Mouse (Mus musculus): ENCODE measurements around the gene Cyp27b1. TPM values are rescaled to one million over a fixed set of nuclear protein-coding genes. Genes with fewer than 3 reads are reported as not detected.
A peak's percentile ranks its signal among the peaks of the same experiment; 100 is the strongest.

Gene Cyp27b1
- polyA plus RNA-seq, 1 experiment from 2014 or later: 0.11 TPM

DNA sequence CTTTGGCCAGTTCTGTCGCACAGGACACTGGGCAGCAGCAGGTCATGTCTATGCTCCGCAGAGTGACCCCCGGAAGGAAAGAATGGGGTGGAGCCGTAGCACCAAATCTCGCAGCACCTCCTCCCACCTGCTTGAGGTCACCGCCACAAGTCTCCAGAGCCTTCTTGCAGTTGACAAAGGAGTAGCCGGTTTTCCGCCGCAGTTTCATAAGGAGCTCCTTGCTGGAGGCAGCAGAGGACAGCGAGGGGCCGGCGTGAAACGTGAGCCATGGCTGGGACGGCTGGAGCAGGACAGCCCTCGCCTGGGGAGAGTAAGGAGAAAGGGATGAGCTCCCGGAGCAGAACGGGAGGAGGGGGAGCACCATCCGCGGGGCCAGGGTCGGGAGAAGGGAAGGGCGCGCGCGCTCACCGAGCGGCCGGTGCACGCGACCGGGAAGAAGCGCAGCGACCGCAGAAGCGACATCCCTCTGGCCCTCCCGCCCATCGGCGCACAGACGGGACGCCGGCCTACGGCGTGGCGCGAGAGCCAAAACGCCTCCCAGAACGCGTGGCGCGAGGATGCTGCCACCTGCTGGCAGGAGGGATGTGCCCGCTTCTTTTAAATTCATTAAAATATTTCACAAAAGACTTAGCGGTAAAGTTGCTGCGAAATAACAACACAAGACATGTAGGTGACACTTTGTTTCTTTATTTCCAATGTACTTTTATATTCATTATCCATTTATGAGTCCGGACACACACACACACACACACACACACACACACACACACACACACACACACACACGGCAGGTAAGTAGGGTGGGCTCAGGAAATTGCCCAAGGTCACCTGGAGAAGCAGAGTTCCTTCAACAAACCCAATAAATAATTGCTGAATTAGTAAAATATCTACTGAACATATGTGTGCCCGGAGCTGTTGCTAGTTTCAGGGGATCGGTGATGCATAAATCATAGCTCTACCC lies 17.4 kb upstream of the Cyp27b1 start, which contains the start of gene Tsfm:
Gene Tsfm (minus strand): TSS at position 505 of the 961 bp plus-strand sequence.
- H3K36me3 ChIP-seq (ENCODE audit: control insufficient read depth, insufficient read depth, low read length): peaks cover 2% of the 10 kb centered on the region
- H3K9ac ChIP-seq (ENCODE audit: low read depth, low read length): peak within 1 kb of the TSS; percentile 96
- ATAC-seq: peak; percentile 94
- WGBS: 6% methylated on average over 56 of the region's 56 CpGs
- peak within 1 kb of the TSS; percentile 94 for H3K4me3 ChIP-seq (ENCODE audit: low read length)
- no peaks in the 10 kb centered on the region for H3K27me3 ChIP-seq (replicated peaks; ENCODE audit: control insufficient read depth, insufficient read depth, low read length)
- peak within 1 kb of the TSS; percentile 89 for H3K4me2 ChIP-seq (ENCODE audit: low read depth, low read length)
- peaks cover 5% of the 10 kb centered on the region; the same call in 1 of the 2 replicates for H3K4me1 ChIP-seq (ENCODE audit: control insufficient read depth, insufficient read depth, low read length)
- H3K9me3 ChIP-seq (ENCODE audit: control insufficient read depth, low read length): no peaks in the 10 kb centered on the region
- peak within 1 kb of the TSS; percentile 74 for H3K27ac ChIP-seq (ENCODE audit: low read length)

DNA sequence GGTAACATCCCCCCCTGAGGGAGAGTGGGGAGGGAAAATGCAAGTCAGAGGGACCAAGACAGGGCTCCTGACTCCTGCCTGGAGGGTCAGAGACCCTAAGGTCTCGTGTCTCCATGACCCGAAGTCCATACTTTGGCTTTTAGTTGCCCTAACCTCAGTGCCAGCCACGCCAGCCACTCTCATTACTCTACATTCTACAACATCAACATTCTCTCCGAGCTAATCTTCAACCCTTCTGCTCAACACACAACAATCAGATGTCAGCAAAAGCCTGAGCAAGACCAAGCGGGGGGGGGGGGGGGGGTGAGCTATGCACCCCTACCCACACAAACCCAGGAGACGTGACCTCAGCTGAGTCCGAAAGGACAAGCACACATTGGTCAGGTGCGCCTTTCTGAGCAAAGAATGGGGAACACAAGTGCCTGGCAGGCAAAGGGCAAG lies 14.7 kb upstream of the Cyp27b1 start:
- Histone ChIP-seq H3K9me3 (ENCODE audit: control insufficient read depth, low read length) (no peaks in the 10 kb centered on the region), H3K36me3 (ENCODE audit: control insufficient read depth, insufficient read depth, low read length) (no peaks in the 10 kb centered on the region), H3K4me1 (ENCODE audit: control insufficient read depth, insufficient read depth, low read length) (peaks cover 5% of the 10 kb centered on the region; the same call in 1 of the 2 replicates), H3K9ac (ENCODE audit: low read depth, low read length) (no peak overlapping the region), H3K27me3 (replicated peaks; ENCODE audit: control insufficient read depth, insufficient read depth, low read length) (no peaks in the 10 kb centered on the region), H3K4me3 (ENCODE audit: low read length) (no peak overlapping the region), H3K4me2 (ENCODE audit: low read depth, low read length) (no peak overlapping the region), H3K27ac (ENCODE audit: low read length) (no peak overlapping the region)
- 80% methylated on average over 7 of the region's 8 CpGs for WGBS
- no peak for ATAC-seq

DNA sequence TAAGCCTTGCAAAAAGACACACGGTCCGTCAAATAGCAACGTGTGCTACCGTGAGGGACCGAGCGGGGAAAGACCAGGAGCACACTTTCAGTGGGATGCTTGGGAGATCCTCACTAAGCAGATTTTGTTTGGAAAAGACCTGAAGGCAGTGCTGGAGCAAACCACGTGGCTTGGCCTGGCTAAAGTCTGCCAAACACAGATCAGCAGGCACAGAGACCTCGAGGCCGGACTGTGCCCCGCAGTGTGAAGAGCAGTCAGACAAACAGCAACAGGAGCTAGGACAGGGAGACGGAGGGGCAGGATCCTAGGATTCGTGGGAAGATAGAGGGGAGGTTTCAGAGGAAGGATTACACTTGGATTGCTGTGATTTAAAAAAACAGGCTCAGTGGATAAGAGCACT lies 11.8 kb upstream of the Cyp27b1 start:
- Histone ChIP-seq H3K4me3 (ENCODE audit: low read length) (no peak overlapping the region), H3K9me3 (ENCODE audit: control insufficient read depth, low read length) (no peaks in the 10 kb centered on the region), H3K36me3 (ENCODE audit: control insufficient read depth, insufficient read depth, low read length) (no peaks in the 10 kb centered on the region), H3K27me3 (replicated peaks; ENCODE audit: control insufficient read depth, insufficient read depth, low read length) (no peaks in the 10 kb centered on the region), H3K27ac (ENCODE audit: low read length) (no peak overlapping the region), H3K4me1 (ENCODE audit: control insufficient read depth, insufficient read depth, low read length) (no peaks in the 10 kb centered on the region), H3K4me2 (ENCODE audit: low read depth, low read length) (no peak overlapping the region), H3K9ac (ENCODE audit: low read depth, low read length) (no peak overlapping the region)
- ATAC-seq: no peak
- 80% methylated on average over 12 of the region's 12 CpGs for WGBS

DNA sequence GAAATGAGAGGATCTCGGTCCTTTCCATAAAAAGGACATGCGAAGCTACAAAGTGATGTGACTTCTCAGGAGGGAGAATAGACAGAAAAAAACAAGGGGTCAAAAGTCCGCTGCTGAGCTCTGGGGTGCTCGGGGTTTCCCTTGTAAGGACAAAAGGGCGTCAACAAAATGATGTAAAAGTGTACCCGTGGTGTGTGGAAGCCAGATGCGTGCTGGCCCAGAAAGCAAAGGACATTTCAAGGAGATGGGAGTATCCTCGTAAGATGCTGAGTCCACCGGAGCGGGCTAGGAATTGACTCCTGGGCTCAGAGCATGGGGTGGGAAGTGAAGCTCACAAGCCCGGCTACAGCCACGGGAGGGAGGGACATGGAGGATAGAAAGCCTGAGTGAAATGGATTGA lies 10.4 kb upstream of the Cyp27b1 start:
- Histone ChIP-seq H3K4me1 (ENCODE audit: control insufficient read depth, insufficient read depth, low read length) (peaks cover 3% of the 10 kb centered on the region; the same call in 1 of the 2 replicates), H3K9ac (ENCODE audit: low read depth, low read length) (no peak overlapping the region), H3K27ac (ENCODE audit: low read length) (no peak overlapping the region), H3K4me3 (ENCODE audit: low read length) (no peak overlapping the region), H3K27me3 (replicated peaks; ENCODE audit: control insufficient read depth, insufficient read depth, low read length) (no peaks in the 10 kb centered on the region), H3K4me2 (ENCODE audit: low read depth, low read length) (no peak overlapping the region), H3K9me3 (ENCODE audit: control insufficient read depth, low read length) (no peaks in the 10 kb centered on the region), H3K36me3 (ENCODE audit: control insufficient read depth, insufficient read depth, low read length) (no peaks in the 10 kb centered on the region)
- ATAC-seq: no peak
- WGBS: 76% methylated on average over 12 of the region's 12 CpGs

DNA sequence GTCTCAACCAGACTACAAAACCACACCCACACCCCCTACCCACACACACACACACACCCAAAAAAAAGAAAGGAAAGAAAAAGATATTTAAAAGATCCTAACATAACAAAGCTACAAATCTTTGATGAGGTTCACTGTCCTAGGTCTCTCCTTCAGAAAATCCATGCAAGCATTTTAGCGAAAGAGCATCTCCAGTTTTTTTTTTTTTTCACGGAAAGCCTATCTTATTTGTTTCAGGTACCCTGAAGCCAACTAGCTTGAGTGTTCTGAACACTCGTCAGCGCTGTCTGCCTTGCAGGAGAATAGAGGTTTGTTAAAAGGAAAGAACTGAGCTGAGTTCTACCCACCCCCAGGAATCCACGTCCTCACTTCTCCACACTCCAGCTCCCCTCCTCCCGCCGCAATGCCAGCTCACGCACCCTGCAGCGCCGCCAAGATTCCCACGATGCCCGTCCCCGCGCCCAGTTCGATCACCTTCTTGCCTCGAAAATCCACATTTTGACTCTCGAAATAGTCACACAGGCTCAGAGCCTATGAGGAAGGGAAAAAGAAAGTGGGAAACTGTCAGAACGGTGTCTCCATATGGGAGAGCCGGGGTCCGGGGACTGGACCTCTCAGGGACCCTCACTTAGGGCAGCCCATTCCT lies 7.4 kb upstream of the Cyp27b1 start:
- Histone ChIP-seq H3K36me3 (ENCODE audit: control insufficient read depth, insufficient read depth, low read length) (0 out of 2 replicates have a peak, but pooled peaks cover 3% of the 10 kb centered on the region), H3K9ac (ENCODE audit: low read depth, low read length) (peak overlapping the region; percentile 80), H3K4me3 (ENCODE audit: low read length) (peak overlapping the region; percentile 96), H3K27ac (ENCODE audit: low read length) (no peak overlapping the region), H3K4me1 (ENCODE audit: control insufficient read depth, insufficient read depth, low read length) (peaks cover 7% of the 10 kb centered on the region; the same call in 1 of the 2 replicates), H3K27me3 (replicated peaks; ENCODE audit: control insufficient read depth, insufficient read depth, low read length) (no peaks in the 10 kb centered on the region), H3K4me2 (ENCODE audit: low read depth, low read length) (peak overlapping the region; percentile 97), H3K9me3 (ENCODE audit: control insufficient read depth, low read length) (no peaks in the 10 kb centered on the region)
- ATAC-seq: peak; percentile 7; the same call in 1 of the 2 replicates
- 3% methylated on average over 20 of the region's 20 CpGs for WGBS

DNA sequence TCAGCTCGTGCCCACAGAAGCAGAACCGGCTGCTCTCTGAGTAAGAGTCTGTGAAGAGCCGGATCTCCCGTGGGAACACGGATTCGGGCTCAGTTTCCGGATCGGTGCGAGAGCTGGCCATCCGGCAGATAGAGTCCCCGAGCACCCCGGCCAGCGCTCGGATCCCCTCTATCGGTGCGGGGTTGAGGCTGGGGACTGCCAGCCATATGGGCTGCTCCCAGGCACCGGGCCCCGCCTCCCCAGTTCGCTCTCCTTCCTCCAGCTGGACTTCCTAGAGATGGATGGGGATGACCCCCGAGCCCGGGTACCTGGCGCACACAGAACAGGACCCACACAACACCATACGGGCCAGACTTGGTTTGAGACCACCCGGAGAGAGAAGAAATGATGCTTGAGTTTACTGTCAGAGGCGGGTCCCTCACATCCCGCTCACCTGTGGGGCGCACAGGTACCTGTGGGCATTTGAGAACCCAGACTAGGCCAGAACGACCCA lies 6.7 kb upstream of the Cyp27b1 start, which contains the start of the genes Mettl1 and Eef1akmt3:
Gene Mettl1 (plus strand): TSS at position 141 of the 493 bp plus-strand sequence.
Gene Eef1akmt3 (minus strand): TSS at position 240 of the 493 bp plus-strand sequence.
- peak; percentile 76 for ATAC-seq
- Histone ChIP-seq H3K4me2 (ENCODE audit: low read depth, low read length) (peak within 1 kb of the TSS; percentile 97), H3K4me3 (ENCODE audit: low read length) (peak within 1 kb of the TSS; percentile 96), H3K36me3 (ENCODE audit: control insufficient read depth, insufficient read depth, low read length) (0 out of 2 replicates have a peak, but pooled peaks cover 3% of the 10 kb centered on the region), H3K27me3 (replicated peaks; ENCODE audit: control insufficient read depth, insufficient read depth, low read length) (no peaks in the 10 kb centered on the region), H3K27ac (ENCODE audit: low read length) (0 out of 2 replicates have a peak within 1 kb of the TSS, but pooled peaks have one; percentile 66), H3K9me3 (ENCODE audit: control insufficient read depth, low read length) (no peaks in the 10 kb centered on the region), H3K9ac (ENCODE audit: low read depth, low read length) (peak within 1 kb of the TSS; percentile 80), H3K4me1 (ENCODE audit: control insufficient read depth, insufficient read depth, low read length) (peaks cover 7% of the 10 kb centered on the region; the same call in 1 of the 2 replicates)
- WGBS: under 1% methylated on average over 28 of the region's 28 CpGs

DNA sequence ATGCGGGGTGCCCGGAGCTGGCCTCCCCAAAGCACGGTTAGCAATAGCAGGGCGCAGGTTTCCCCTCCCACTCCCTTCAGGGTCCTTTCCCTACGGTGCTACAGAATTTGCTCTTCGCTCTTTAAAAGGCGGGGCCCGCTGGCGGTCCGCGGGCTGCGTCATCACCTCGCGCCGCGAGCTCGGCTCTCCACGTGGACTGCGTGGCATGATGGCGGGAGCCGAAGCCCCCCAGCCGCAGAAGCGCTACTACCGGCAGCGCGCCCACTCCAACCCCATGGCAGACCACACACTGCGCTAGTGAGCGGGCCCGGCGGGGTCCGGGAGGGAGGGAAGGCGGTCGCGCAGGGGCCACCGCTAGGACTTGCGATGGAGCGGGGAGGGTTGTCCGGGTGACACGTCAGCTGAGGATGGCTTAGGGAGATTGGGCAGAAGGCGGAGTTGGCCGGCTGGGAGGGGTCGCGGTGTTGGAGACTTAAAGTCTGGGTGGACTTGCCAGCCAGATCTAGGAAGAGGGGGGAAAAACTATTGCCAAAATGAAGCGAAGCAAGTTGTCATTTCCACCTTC lies 6.2 kb upstream of the Cyp27b1 start:
- Histone ChIP-seq H3K36me3 (ENCODE audit: control insufficient read depth, insufficient read depth, low read length) (0 out of 2 replicates have a peak, but pooled peaks cover 3% of the 10 kb centered on the region), H3K27me3 (replicated peaks; ENCODE audit: control insufficient read depth, insufficient read depth, low read length) (no peaks in the 10 kb centered on the region), H3K4me2 (ENCODE audit: low read depth, low read length) (peak overlapping the region; percentile 97), H3K27ac (ENCODE audit: low read length) (0 out of 2 replicates have a peak overlapping the region, but pooled peaks have one; percentile 66), H3K9me3 (ENCODE audit: control insufficient read depth, low read length) (no peaks in the 10 kb centered on the region), H3K9ac (ENCODE audit: low read depth, low read length) (peak overlapping the region; percentile 80), H3K4me1 (ENCODE audit: control insufficient read depth, insufficient read depth, low read length) (peaks cover 7% of the 10 kb centered on the region; the same call in 1 of the 2 replicates), H3K4me3 (ENCODE audit: low read length) (peak overlapping the region; percentile 96)
- WGBS: under 1% methylated on average over 44 of the region's 44 CpGs
- ATAC-seq: peak; percentile 91

DNA sequence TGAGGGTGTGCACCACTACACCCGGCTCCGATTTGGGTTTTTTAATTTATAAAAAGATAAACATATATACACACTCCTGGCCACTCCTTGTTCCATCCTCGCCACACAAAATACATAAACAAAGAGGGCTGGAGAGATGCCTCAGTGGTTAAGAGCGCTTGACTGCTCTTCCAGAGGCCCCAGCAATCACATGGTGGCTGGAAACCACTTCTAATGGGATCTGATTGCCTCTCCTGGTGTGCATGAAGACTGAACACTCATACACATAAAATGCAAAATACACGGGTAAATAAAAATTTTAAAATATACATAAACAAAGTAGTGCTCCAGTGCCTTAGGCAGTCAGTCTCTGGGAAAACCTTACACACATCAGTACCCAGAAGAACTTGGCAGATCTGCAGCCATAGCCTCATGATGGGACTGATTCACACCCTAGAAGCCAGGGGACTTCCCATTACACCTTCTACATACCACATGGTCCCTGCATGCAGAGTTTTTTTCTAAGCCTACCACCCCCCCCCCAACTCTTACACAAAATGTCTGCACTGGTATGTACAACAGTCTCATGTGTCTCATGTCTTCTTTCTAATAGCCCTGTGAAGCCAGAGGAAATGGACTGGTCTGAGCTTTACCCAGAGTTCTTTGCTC lies 5.5 kb upstream of the Cyp27b1 start:
- WGBS: 16% methylated on average over 5 of the region's 5 CpGs
- Histone ChIP-seq H3K36me3 (ENCODE audit: control insufficient read depth, insufficient read depth, low read length) (0 out of 2 replicates have a peak, but pooled peaks cover 3% of the 10 kb centered on the region), H3K9me3 (ENCODE audit: control insufficient read depth, low read length) (no peaks in the 10 kb centered on the region), H3K27me3 (replicated peaks; ENCODE audit: control insufficient read depth, insufficient read depth, low read length) (peaks cover 3% of the 10 kb centered on the region), H3K4me1 (ENCODE audit: control insufficient read depth, insufficient read depth, low read length) (peaks cover 7% of the 10 kb centered on the region; the same call in 1 of the 2 replicates), H3K4me2 (ENCODE audit: low read depth, low read length) (peak overlapping the region; percentile 97), H3K4me3 (ENCODE audit: low read length) (peak overlapping the region; percentile 96), H3K9ac (ENCODE audit: low read depth, low read length) (peak overlapping the region; percentile 80), H3K27ac (ENCODE audit: low read length) (no peak overlapping the region)
- peak; percentile 5; the same call in 1 of the 2 replicates for ATAC-seq

All from intestine, embryonic 16.5 days (tissue).